Mouse (Mus musculus): ENCODE measurements around the gene Spryd4. TPM values are rescaled to one million over a fixed set of nuclear protein-coding genes. Genes with fewer than 3 reads are reported as not detected.

Gene Spryd4
- polyA plus RNA-seq (2017; shearing (Covaris generic)) = 14.4 TPM

DNA sequence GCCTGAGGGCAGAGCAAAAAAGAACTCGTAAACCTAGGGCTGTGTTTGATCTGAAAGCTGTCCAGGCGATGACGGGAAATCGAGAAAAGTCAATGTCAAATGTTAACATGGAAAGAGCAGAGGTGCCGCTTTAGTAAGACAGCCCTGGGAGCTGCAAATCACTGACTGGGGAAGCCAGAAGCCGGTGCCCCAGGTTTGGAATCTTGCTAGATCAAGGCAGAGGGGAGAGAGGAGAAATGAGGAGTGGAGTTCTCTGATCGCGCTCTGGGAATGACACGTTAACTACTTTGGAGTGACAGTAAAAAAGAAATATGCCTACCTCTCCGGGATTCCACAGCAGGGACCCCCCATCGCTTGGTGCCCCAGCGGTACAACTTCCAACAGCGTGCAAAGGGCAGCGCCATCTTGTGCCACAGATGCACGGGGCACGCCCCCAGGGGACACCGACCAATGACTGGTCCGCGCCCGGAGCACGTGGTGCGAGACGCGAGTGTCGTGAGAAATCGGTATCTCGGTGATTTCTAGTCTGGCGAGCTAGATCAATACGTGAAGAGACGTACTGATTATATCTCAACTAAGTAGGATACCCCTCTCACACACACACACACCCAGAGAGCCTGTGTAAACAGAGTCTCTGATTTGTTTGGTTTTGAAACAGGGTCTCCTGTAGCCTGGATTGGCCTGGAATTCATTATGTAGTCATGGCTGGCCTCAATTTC, at the start of gene Spryd4:
Gene Spryd4 (minus strand): TSS at position 418 of the 719 bp plus-strand sequence.

GRCm38 (mm10) chr10:128253677-128254255, 42.2 kb upstream of the Spryd4 start, which contains the start of gene Apon:
TSS of gene Apon (plus strand) at chr10:128254096.

DNA sequence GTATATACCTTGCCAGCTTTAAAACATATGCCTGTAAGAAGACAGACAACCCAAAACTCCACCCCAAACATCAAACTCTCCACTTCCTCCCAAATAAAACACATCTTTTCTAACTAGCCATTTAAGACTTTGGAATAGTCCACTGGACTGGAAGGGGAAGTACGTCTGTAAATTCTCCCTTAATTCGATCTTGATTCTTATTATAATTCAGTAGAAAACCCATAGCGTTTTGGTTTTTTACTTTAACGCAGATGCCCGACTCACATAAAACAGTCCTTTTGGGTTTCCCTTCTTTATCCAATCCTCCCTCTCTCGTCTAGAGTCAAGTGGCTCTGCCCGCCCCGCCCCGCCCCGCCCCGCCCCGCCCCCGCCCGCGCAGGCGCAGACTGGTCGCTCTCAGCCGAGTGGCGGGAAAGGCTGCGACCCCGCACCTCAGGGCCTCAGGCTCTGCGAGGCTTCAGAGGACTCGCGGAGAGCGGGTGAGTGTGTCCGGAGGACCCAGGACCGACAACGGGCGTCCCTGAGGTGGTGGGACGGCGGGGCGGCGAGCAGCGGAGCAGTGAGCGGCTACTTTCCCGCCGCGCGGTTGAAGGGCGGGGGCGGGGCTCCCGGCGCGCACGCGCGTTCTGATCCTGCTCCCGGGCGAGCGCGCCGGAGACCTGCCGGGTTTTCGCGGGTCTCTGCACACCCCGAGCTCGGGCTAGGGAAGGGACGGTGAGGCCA, 20.3 kb upstream of the Spryd4 start, which contains the start of gene Timeless:
Gene Timeless (plus strand): TSS at position 369 of the 723 bp plus-strand sequence.

DNA sequence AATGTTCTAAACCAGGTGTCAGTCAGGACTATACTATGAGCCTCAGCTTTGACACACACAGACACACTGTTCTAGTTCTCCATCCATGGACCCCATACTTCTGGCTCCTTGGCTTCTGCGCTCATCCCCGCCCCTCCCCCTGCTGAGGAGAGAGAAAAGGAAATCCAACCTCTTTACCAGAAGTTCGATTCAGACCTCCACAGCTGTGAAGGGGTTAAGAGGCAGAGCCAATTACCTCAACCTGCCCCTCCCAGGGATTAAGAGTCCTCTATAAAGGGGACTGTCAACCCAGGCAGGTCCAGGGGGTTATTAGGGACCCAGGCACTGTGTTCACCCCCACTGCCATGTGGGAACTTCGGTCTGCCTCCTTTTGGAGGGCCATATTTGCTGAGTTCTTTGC, 13.9 kb upstream of the Spryd4 start, which contains the start of gene Mip:
Gene Mip (plus strand): TSS at position 301 of the 400 bp plus-strand sequence.

DNA sequence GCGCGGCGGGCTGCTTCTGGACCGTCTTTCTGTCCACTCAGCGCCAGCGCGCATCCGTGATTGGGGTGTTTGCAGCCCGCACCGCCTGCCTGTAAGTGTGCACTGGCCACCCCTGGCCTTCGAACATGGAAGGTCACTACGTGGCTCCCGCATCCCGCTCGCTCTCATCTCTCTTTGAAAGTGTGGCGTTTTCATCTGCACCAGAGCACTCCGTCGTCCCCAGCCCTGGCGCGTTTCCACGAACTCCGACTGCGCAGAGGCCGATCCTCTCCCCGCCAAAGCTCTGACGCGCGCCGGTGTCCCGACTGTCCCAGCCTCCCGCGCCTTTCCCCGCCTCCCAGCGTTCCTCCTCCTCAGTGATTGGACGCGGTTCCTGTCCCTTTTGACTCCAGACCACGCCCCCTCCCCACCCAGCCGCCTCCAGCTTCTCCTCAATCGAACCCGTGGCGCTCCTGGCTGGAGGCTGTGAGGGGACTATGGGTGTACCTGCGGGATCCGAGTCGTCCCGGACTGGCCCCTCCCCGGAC, 17.5 kb downstream of the Spryd4 start, which contains the start of gene Gls2:
Gene Gls2 (plus strand): TSS at position 434 of the 527 bp plus-strand sequence.

DNA sequence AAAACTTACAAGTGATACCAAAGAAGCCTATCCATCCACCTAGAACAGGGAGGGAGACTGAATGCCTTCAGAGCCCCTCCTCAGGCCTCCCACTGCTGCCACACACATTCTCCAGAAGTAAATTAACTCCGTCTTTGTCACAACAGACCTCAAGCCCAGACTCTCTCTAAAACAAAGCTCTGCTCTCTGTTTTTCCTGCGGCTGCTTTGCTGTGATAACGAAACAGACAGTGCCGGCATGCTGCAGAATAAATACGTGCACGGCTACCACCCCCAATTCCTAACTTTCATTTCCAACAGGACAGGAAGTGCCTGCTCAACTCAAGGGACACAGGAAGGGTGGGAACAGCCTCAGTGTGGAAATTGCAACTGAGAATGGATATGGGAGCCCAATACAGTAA, 31.6 kb downstream of the Spryd4 start, which contains the start of gene Rbms2:
Gene Rbms2 (minus strand): TSS at position 309 of the 400 bp plus-strand sequence.

Other genes starting within 250 kb of the Spryd4 start
- not detected for gene Hsd17b6, start 204.2 kb downstream of the Spryd4 start, polyA plus RNA-seq (2017; shearing (Covaris generic))
- 16.9 TPM for gene Prim1, start 196.6 kb downstream of the Spryd4 start, polyA plus RNA-seq (2017; shearing (Covaris generic))
- 411 TPM for gene Naca, start 176.2 kb downstream of the Spryd4 start, polyA plus RNA-seq (2017; shearing (Covaris generic))
- 185 TPM for gene Ptges3, start 152.9 kb downstream of the Spryd4 start, polyA plus RNA-seq (2017; shearing (Covaris generic))
- gene Atp5b, start 128.5 kb downstream of the Spryd4 start, polyA plus RNA-seq (2017; shearing (Covaris generic)) = 1,063 TPM
- gene Baz2a, start 120.2 kb downstream of the Spryd4 start, polyA plus RNA-seq (2017; shearing (Covaris generic)) = 47.7 TPM
- gene Rbms2, start 31.5 kb downstream of the Spryd4 start, polyA plus RNA-seq (2017; shearing (Covaris generic)) = 32.2 TPM
- 2.5 TPM for gene Gls2, start 17.4 kb downstream of the Spryd4 start, polyA plus RNA-seq (2017; shearing (Covaris generic))
- not detected for gene Mip, start 14.0 kb upstream of the Spryd4 start, polyA plus RNA-seq (2017; shearing (Covaris generic))
- 11.1 TPM for gene Timeless, start 20.3 kb upstream of the Spryd4 start, polyA plus RNA-seq (2017; shearing (Covaris generic))
- gene Apon, start 42.3 kb upstream of the Spryd4 start, polyA plus RNA-seq (2017; shearing (Covaris generic)) = not detected
- 0.30 TPM for gene Apof, start 56.9 kb upstream of the Spryd4 start, polyA plus RNA-seq (2017; shearing (Covaris generic))
- gene Stat2, start 58.8 kb upstream of the Spryd4 start, polyA plus RNA-seq (2017; shearing (Covaris generic)) = 32.4 TPM
- 0.51 TPM for gene Il23a, start 86.9 kb upstream of the Spryd4 start, polyA plus RNA-seq (2017; shearing (Covaris generic))
- gene Pan2, start 91.5 kb upstream of the Spryd4 start, polyA plus RNA-seq (2017; shearing (Covaris generic)) = 35.2 TPM
- 24.1 TPM for gene Cnpy2, start 110.7 kb upstream of the Spryd4 start, polyA plus RNA-seq (2017; shearing (Covaris generic))
- 107 TPM for gene Cs, start 125.9 kb upstream of the Spryd4 start, polyA plus RNA-seq (2017; shearing (Covaris generic))
- 32.0 TPM for gene Coq10a, start 157.2 kb upstream of the Spryd4 start, polyA plus RNA-seq (2017; shearing (Covaris generic))
- gene Ankrd52, start 165.3 kb upstream of the Spryd4 start, polyA plus RNA-seq (2017; shearing (Covaris generic)) = 3.4 TPM
- 0.74 TPM for gene Slc39a5, start 189.4 kb upstream of the Spryd4 start, polyA plus RNA-seq (2017; shearing (Covaris generic))
- 55.5 TPM for gene Nabp2, start 199.7 kb upstream of the Spryd4 start, polyA plus RNA-seq (2017; shearing (Covaris generic))
- gene Rnf41, start 199.8 kb upstream of the Spryd4 start, polyA plus RNA-seq (2017; shearing (Covaris generic)) = 21.2 TPM
- 79.3 TPM for gene Smarcc2, start 247.4 kb upstream of the Spryd4 start, polyA plus RNA-seq (2017; shearing (Covaris generic))